Mouse (Mus musculus) liver, embryonic 16.5 days (tissue): ENCODE measurements around the gene Usp3. TPM values are rescaled to one million over a fixed set of nuclear protein-coding genes. Genes with fewer than 3 reads are reported as not detected.

Experiments
- polyA plus RNA-seq: library from polyadenylated mRNA; unstranded; fragments of >200 nt; fragmentation: Nextera tagmentation; extraction: Ambion mirVana; gene quantifications from 2 replicates; pipeline ENCODE4 v1.2.1, GENCODE M21; 2015

Usp3 gene
- polyA plus RNA-seq, 1 experiment from 2014 or later: 11.9 TPM

Other genes starting within 250 kb of the Usp3 start
- 29.2 and 30.6 TPM in 2 replicates for gene Herc1, start 242.7 kb downstream of the Usp3 start, polyA plus RNA-seq
- gene Fbxl22, start 78.5 kb downstream of the Usp3 start, polyA plus RNA-seq: 0.75 and 1.8 TPM in 2 replicates
- 0.08 and 0.22 TPM in 2 replicates for gene Car12, start 120.5 kb upstream of the Usp3 start, polyA plus RNA-seq
- 1.9 and 2.0 TPM in 2 replicates for gene Aph1b, start 202.3 kb upstream of the Usp3 start, polyA plus RNA-seq
- 0.32 and 0.42 TPM in 2 replicates for gene Gm10647, start 203.9 kb upstream of the Usp3 start, polyA plus RNA-seq
- 3.8 and 4.0 TPM in 2 replicates for gene Aph1c, start 241.6 kb upstream of the Usp3 start, polyA plus RNA-seq